Mouse (Mus musculus) midbrain, embryonic 13.5 days (tissue): ENCODE data around the gene Dspp. TPM values are rescaled to one million over a fixed set of nuclear protein-coding genes. Genes with fewer than 3 reads are reported as not detected.

Experiments
- ATAC-seq: fragments of 200-750 bp; cut with Nextera tagmentation; 2 replicates; pipeline ENCODE4 v1.8.0; 2017; ENCODE audit warnings: mild to moderate bottlenecking, moderate TSS enrichment, moderate library complexity
- H3K27ac ChIP-seq: fragments of 300-500 bp; sonication (generic); 2 replicates; pipeline ENCODE4 v1.5.1; 2015; ENCODE audit warnings: inconsistent platforms, mild to moderate bottlenecking, moderate library complexity
- H3K27me3 ChIP-seq: fragments of 300-500 bp; sonication (generic); 2 replicates; pipeline ENCODE4 v1.6.1; 2015; ENCODE audit warnings: mild to moderate bottlenecking, inconsistent platforms
- H3K36me3 ChIP-seq: fragments of 300-500 bp; sonication (generic); 2 replicates; pipeline ENCODE4 v1.6.1; 2015; ENCODE audit warnings: mild to moderate bottlenecking, inconsistent platforms
- H3K4me1 ChIP-seq: fragments of 300-500 bp; sonication (generic); replicated peaks from 2 replicates; pipeline ENCODE4 v1.6.1; 2015; ENCODE audit warnings: inconsistent platforms
- H3K4me2 ChIP-seq: fragments of 300-500 bp; sonication (generic); replicated peaks from 2 replicates; pipeline ENCODE4 v1.6.1; 2015; ENCODE audit warnings: moderate library complexity, mild to moderate bottlenecking, inconsistent platforms
- H3K4me3 ChIP-seq: fragments of 300-500 bp; sonication (generic); replicated peaks from 2 replicates; pipeline ENCODE4 v1.5.1; 2015; ENCODE audit warnings: mild to moderate bottlenecking, inconsistent platforms
- H3K9ac ChIP-seq: fragments of 300-500 bp; sonication (generic); replicated peaks from 2 replicates; pipeline ENCODE4 v1.6.1; 2015; ENCODE audit warnings: mild to moderate bottlenecking, inconsistent platforms
- H3K9me3 ChIP-seq: fragments of 300-500 bp; sonication (generic); 2 replicates; pipeline ENCODE4 v1.6.1; 2016; ENCODE audit warnings: mild to moderate bottlenecking, inconsistent platforms
- WGBS: fragments of 180-500 bp; shearing (Covaris S2); methylation state at CpG from one replicate; pipeline ENCODE4 v1.1.7; 2015; 5-methylcytosine and 5-hydroxymethylcytosine counted together
- polyA plus RNA-seq: library from polyadenylated mRNA; unstranded; fragments of >200 nt; fragmentation: Nextera tagmentation; extraction: Ambion mirVana; gene quantifications from 2 replicates; pipeline ENCODE4 v1.2.1, GENCODE M21; 2015

Dspp gene
- polyA plus RNA-seq, 1 experiment from 2014 or later, result not detected

DNA sequence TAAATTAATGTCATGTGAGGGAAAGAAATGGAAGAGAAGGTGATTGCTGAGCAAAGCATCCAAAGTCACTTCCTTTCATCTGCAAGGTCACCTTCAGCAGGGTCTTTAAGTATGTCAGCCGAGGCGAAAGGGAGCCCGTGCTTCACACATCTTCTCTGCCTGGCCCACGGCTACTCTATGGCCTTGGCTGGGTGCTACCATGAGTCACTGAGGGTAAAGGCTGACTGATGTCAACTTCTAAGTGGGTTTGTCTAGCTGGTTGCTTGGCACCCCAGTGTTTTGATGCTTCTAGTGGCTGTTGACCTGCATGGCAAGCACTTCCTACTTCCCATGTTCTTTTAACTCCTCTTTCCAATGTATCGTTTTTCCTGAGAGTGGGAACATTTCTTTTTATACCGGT lies 20.3 kb upstream of the Dspp start:
- no peaks in the 10 kb centered on the region for H3K36me3 ChIP-seq
- 96% methylated on average over 6 of the region's 6 CpGs for WGBS
- H3K27ac ChIP-seq, result no peak overlapping the region
- H3K4me2 ChIP-seq, result no peak overlapping the region
- H3K9ac ChIP-seq, result no peak overlapping the region
- H3K4me3 ChIP-seq, result no peak overlapping the region
- no peak for ATAC-seq
- no peaks in the 10 kb centered on the region for H3K4me1 ChIP-seq
- H3K9me3 ChIP-seq, result no peaks in the 10 kb centered on the region
- H3K27me3 ChIP-seq, result no peaks in the 10 kb centered on the region

DNA sequence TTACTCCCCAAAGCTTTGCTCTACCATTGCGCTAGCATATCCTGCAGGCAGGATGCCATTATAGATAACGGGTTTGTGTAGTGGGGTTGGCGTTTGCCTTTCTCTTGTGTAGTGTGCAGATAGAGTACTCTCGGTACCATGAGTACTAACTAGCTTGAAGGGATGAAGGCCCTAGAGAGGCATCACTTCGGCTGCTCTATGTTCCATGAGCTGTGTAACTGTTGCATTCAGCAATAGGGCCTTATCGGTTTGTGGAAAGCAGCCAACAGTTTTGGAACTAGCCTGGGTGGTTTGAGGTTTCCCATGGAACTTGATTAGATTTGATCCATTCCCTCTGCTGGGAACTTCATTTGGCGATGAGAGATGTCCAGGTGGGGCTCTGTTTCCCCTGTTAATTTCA lies 12.8 kb upstream of the Dspp start:
- no peaks in the 10 kb centered on the region for H3K27me3 ChIP-seq
- H3K9me3 ChIP-seq, result no peaks in the 10 kb centered on the region
- H3K4me3 ChIP-seq, result no peak overlapping the region
- no peak overlapping the region for H3K9ac ChIP-seq
- no peak overlapping the region for H3K27ac ChIP-seq
- H3K36me3 ChIP-seq, result no peaks in the 10 kb centered on the region
- no peaks in the 10 kb centered on the region for H3K4me1 ChIP-seq
- H3K4me2 ChIP-seq, result no peak overlapping the region
- WGBS, result 95% methylated on average over 7 of the region's 7 CpGs
- no peak for ATAC-seq

DNA sequence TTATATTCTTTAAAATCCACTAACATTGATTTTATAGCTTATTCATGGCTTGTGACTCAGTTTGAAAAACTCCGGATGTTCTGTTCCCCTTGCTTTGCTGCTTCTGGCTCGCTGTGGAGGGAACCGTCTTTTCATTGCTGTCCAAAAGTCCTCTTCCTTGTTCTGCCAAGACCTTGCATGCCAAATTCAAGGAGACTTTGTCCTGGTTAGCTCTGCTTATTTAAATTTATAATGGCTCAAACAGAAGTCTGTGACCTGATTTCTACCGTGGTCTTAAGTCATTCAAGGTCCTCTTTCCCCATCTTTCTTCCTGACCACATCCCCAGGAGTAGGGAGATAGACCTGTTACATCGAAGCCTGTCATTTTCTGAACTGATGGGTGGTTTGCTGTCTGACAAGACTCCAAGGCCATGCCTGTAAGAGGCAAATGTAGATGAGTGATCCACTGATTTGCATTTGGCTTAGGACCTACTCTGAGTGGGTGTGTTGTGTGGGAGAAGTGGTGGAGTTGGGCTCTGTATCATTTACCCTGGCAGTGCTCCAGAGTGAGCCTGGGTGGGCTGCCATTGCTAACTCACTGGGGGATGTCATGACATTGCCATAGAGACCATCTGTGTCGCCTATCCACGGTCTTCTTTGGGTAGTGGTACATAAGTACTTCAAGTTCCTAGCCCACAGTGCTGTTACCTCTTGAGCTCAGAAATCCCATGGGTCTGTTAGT lies 12.0 kb upstream of the Dspp start:
- H3K4me2 ChIP-seq, result no peak overlapping the region
- no peak overlapping the region for H3K9ac ChIP-seq
- no peak overlapping the region for H3K4me3 ChIP-seq
- H3K27me3 ChIP-seq, result no peaks in the 10 kb centered on the region
- H3K9me3 ChIP-seq, result no peaks in the 10 kb centered on the region
- no peak overlapping the region for H3K27ac ChIP-seq
- ATAC-seq, result no peak
- H3K36me3 ChIP-seq, result no peaks in the 10 kb centered on the region
- no peaks in the 10 kb centered on the region for H3K4me1 ChIP-seq
- WGBS, result 86% methylated on average over 7 of the region's 7 CpGs

DNA sequence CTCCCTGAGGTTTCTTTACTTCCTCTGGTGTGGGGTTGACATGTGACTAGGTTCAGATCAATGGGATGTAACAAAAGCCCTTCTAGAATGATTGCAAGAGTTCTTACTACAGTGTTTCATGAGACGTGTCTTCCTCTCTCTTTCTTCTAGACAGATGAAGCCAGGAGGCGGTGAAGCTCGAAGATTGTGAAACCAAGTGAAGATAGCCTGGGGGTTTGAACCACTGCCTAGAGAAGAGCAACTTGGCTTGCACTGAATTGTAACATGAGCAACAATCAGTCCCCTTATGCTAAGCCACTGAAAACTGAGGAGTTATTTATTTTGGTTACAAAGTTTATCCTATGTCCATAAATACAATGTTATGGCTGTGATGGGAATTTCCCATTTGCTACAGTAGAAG lies 9.9 kb upstream of the Dspp start:
- 79% methylated on average over 3 of the region's 3 CpGs for WGBS
- no peak overlapping the region for H3K4me2 ChIP-seq
- no peaks in the 10 kb centered on the region for H3K27me3 ChIP-seq
- no peak overlapping the region for H3K9ac ChIP-seq
- no peaks in the 10 kb centered on the region for H3K4me1 ChIP-seq
- no peaks in the 10 kb centered on the region for H3K36me3 ChIP-seq
- H3K9me3 ChIP-seq, result no peaks in the 10 kb centered on the region
- H3K27ac ChIP-seq, result no peak overlapping the region
- no peak for ATAC-seq
- no peak overlapping the region for H3K4me3 ChIP-seq

DNA sequence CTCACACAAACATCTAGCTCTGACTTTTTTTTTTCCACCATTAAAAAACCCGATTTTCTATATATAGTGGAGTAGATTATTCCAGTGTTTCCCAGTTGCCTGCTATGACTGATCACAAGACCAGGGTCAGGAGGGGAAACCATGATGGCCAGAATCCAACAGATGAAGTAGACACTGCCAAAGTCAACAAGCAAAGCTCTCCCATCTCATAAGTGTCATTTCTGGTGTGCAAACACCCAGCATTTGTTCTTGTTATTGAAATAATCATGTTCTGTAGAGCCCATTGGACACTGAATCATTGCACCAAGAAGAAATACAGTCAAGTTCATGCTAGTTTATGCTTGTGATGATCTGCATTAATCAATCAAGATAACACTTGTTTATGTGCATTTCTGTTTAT lies 9.1 kb upstream of the Dspp start:
- no peaks in the 10 kb centered on the region for H3K4me1 ChIP-seq
- no peak overlapping the region for H3K27ac ChIP-seq
- no peaks in the 10 kb centered on the region for H3K9me3 ChIP-seq
- H3K9ac ChIP-seq, result no peak overlapping the region
- H3K36me3 ChIP-seq, result no peaks in the 10 kb centered on the region
- ATAC-seq, result no peak
- no peak overlapping the region for H3K4me3 ChIP-seq
- 79% methylated on average over 1 of the region's 1 CpGs for WGBS
- H3K27me3 ChIP-seq, result no peaks in the 10 kb centered on the region
- no peak overlapping the region for H3K4me2 ChIP-seq

DNA sequence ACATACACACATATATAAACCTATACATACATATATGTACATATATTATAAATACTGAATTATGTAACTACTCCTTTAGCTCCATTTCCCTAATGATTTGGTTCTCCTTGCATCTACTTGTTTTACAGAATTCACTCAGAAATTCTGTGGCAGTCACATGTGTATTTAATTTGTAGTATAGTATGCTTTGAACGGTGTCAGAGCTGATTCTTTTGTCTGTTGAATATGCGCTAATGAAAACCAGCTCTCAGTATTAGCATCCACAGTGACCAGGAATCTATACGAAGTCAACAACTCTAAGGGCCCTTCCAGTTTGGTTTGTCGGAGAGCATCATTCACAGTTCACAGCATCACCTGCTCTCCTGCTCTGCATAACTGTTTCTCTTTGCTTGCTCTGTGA lies 7.0 kb upstream of the Dspp start:
- no peaks in the 10 kb centered on the region for H3K4me1 ChIP-seq
- no peak overlapping the region for H3K27ac ChIP-seq
- H3K4me2 ChIP-seq, result no peak overlapping the region
- H3K4me3 ChIP-seq, result no peak overlapping the region
- H3K9me3 ChIP-seq, result no peaks in the 10 kb centered on the region
- 85% methylated on average over 4 of the region's 4 CpGs for WGBS
- no peak for ATAC-seq
- H3K27me3 ChIP-seq, result no peaks in the 10 kb centered on the region
- H3K9ac ChIP-seq, result no peak overlapping the region
- H3K36me3 ChIP-seq, result no peaks in the 10 kb centered on the region

DNA sequence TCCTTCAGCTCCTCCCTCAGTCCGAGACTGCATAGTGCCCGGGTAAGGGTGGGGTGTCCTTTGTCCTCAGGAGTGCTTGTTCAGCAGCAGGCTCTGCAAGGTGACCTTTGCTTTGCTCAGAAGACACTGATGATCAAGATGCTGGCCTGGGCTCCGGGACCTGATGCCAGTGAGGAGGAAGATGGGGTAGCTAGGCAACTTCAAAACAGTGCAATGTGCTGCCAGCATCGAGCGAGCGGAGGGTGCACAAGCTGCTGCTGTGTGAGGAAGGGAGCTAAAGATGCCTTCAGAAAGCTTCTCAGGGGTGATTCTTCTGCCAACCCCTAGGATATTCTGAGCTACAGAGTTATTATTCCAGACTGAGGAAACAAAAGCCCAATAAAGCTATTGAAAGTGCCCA lies 2.6 kb downstream of the Dspp start:
- no peak overlapping the region for H3K4me2 ChIP-seq
- H3K4me1 ChIP-seq, result no peaks in the 10 kb centered on the region
- WGBS, result 82% methylated on average over 6 of the region's 6 CpGs
- no peak overlapping the region for H3K9ac ChIP-seq
- H3K27ac ChIP-seq, result no peak overlapping the region
- H3K27me3 ChIP-seq, result no peaks in the 10 kb centered on the region
- 0 out of 2 replicates have a peak, but pooled peaks cover 5% of the 10 kb centered on the region for H3K9me3 ChIP-seq
- ATAC-seq, result no peak
- no peak overlapping the region for H3K4me3 ChIP-seq
- H3K36me3 ChIP-seq, result no peaks in the 10 kb centered on the region

DNA sequence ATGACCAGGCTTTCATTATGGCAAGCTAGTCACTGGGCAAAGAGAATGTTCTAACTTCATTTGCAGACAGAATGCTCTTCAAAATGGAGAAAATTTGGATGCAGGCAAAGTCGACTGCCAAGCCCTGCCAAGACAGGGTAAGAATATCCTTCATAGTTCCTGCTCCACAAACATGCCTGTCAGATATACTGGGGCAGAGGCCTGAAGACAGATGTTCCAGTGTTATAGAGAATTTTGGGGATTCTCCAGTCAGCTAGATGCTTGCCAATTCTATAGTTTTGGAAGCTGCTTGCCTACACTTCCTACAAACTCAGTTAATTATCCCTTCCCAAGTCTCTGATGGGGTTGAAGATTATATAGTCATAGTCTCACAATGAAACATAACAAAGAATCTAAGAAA lies 13.2 kb downstream of the Dspp start:
- Histone ChIP-seq H3K4me2 (no peak overlapping the region), H3K4me3 (no peak overlapping the region)
- WGBS, result 83% methylated on average over 1 of the region's 1 CpGs

DNA sequence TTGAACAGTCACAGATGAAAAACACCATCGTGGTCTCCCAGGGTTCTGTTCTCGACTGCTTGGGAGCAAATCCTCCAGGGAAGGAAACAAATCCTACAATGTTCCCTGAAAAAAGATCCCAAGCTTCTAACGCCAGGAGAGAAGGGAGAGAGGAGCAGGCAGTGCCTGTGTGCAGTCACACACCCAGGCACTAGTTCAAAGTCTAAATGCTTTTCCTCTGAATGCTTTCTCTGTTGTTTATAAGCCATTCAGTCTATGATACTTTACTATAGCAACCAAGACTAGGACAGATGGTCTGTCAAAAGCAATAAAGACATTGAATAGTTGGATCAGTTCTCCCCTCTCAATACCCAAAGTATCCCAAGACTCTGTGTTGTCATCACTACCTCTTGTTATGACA lies 16.8 kb downstream of the Dspp start:
- Histone ChIP-seq H3K27ac (no peak overlapping the region), H3K4me1 (no peaks in the 10 kb centered on the region), H3K27me3 (no peaks in the 10 kb centered on the region), H3K4me2 (no peak overlapping the region), H3K4me3 (no peak overlapping the region), H3K9ac (no peak overlapping the region), H3K36me3 (no peaks in the 10 kb centered on the region), H3K9me3 (no peaks in the 10 kb centered on the region; the same call in 1 of the 2 replicates)
- no peak for ATAC-seq
- WGBS, result 80% methylated on average over 3 of the region's 3 CpGs

More for the DNA sequence above, 13.2 kb downstream of the Dspp start:
- Histone ChIP-seq H3K36me3 (no peaks in the 10 kb centered on the region), H3K27ac (no peak overlapping the region), H3K9me3 (peaks cover 7% of the 10 kb centered on the region; the same call in 1 of the 2 replicates), H3K4me1 (no peaks in the 10 kb centered on the region), H3K27me3 (no peaks in the 10 kb centered on the region), H3K9ac (no peak overlapping the region)
- no peak for ATAC-seq

DNA sequence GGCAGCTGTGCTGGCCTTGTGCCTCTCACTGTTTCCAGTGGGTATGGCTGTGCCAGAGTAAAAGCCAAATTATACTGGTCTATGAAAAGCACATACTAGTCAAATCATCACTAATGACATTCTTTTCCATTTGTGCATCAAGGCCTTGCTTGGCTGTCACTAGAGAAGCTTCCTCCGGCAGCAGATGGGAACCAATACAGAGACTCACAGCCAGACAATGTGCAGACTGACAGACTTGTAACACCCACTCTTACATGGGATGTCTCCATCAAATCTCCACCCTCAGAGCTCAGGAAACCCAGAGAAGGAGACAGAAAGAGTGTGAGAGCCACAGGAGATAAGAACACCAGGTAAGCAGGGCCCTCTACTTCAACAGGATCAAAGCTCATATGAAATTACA lies 24.6 kb downstream of the Dspp start:
- Histone ChIP-seq H3K27me3 (no peaks in the 10 kb centered on the region), H3K27ac (no peak overlapping the region), H3K9me3 (no peaks in the 10 kb centered on the region), H3K4me3 (no peak overlapping the region), H3K4me2 (no peak overlapping the region), H3K36me3 (no peaks in the 10 kb centered on the region), H3K9ac (no peak overlapping the region), H3K4me1 (no peaks in the 10 kb centered on the region)
- ATAC-seq, result no peak
- WGBS, result 92% methylated on average over 1 of the region's 1 CpGs

DNA sequence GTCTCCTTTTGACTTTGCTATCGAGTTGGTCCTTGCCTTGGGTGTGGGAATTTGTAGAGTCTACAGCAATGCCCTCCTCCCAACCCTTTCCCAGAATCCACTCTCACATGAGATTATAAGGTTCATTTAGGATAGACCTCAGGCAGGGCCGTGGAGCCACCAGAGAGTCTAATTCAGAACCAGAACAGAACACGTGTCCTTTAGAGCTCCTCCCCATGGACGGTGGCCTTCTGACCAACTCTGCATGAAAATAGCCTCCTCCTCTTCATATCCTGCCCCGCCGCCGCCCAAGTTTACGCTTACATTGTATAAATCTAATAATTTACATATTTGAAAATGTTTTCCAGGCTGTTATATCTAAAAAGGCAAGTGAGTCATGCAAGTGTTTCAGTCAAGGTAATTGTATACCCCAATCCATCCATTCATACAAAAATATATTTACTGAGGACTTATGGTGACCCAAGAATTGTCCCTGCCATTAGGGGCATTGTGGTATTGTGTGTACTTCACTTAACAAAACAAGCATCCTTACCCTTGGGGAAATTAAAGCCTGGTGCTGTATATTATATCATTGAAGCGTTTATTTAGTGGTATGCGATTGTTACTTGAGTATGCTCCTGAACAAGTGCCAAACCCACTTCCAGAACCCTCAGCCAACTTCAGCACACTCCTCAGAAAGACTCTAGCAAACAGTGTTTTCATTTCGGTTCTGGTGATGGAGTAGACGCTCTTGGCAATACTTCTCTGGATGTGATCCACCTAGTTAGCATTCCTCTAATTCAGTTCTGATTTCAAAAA lies 30.8 kb downstream of the Dspp start:
- no peaks in the 10 kb centered on the region for H3K27me3 ChIP-seq
- no peak for ATAC-seq

DNA sequence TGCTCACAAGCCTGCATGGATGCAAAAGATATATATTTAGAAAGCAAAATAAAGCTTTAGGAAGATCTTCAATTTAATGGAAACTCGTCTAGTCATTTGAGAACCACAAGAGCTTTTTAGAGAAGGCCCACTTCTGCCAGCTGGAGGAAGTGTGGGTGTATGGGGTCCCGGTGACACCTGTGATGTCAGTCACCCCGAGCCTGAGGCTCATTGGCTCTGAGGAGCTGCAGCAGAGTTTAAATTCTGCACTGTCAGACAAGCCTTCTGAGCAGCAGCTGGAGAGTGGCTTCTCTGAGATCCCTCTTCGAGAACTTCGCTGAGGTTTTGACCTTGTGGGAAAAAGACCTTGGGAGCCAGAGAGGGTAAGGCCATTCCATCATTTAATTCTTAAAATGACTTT lies 31.8 kb downstream of the Dspp start, which contains the start of gene Dmp1:
Dmp1 (plus strand) TSS at position 263 of the 400 bp plus-strand sequence.
- Histone ChIP-seq H3K4me2 (no peak within 1 kb of the TSS), H3K9me3 (no peaks in the 10 kb centered on the region), H3K9ac (no peak within 1 kb of the TSS), H3K4me1 (no peaks in the 10 kb centered on the region), H3K27me3 (no peaks in the 10 kb centered on the region), H3K36me3 (no peaks in the 10 kb centered on the region), H3K27ac (no peak within 1 kb of the TSS), H3K4me3 (no peak within 1 kb of the TSS)
- no peak for ATAC-seq
- 80% methylated on average over 5 of the region's 5 CpGs for WGBS

More for the DNA sequence above, 30.8 kb downstream of the Dspp start:
- Histone ChIP-seq H3K4me1 (no peaks in the 10 kb centered on the region), H3K9ac (no peak overlapping the region), H3K27ac (no peak overlapping the region), H3K9me3 (no peaks in the 10 kb centered on the region), H3K4me3 (no peak overlapping the region), H3K36me3 (no peaks in the 10 kb centered on the region), H3K4me2 (no peak overlapping the region)
- 92% methylated on average over 12 of the region's 12 CpGs for WGBS
